Mouse (Mus musculus) midbrain, postnatal 0 days (tissue): ENCODE results near the gene Gm7694. TPM values are rescaled to one million over a fixed set of nuclear protein-coding genes. Genes with fewer than 3 reads are reported as not detected.

ENCODE experiments used
- ATAC-seq: fragments of 200-750 bp; cut with Nextera tagmentation; 2 replicates; pipeline ENCODE4 v1.8.0; 2017; ENCODE audit warnings: moderate number of reproducible peaks, mild to moderate bottlenecking, moderate TSS enrichment, moderate library complexity; ENCODE audit not compliant: low FRiP score
- DNase-seq: peaks from one replicate; pipeline ENCODE4 v3.0.0-alpha.2; 2015; ENCODE audit warnings: low spot score
- H3K27ac ChIP-seq: fragments of 300-500 bp; sonication (generic); 2 replicates; pipeline ENCODE4 v1.5.1; 2014; ENCODE audit warnings: low read depth, mild to moderate bottlenecking, low read length, mixed read lengths
- H3K27me3 ChIP-seq: fragments of 300-500 bp; sonication (generic); 2 replicates; pipeline ENCODE4 v1.6.1; 2014; ENCODE audit warnings: low read length, control low read depth, mixed read lengths; ENCODE audit not compliant: insufficient read depth
- H3K36me3 ChIP-seq: fragments of 300-500 bp; sonication (generic); 2 replicates; pipeline ENCODE4 v1.6.1; 2014; ENCODE audit warnings: low read length, control low read depth, mixed read lengths; ENCODE audit not compliant: insufficient read depth
- H3K4me1 ChIP-seq: fragments of 300-500 bp; sonication (generic); 2 replicates; pipeline ENCODE4 v1.6.1; 2014; ENCODE audit warnings: mild to moderate bottlenecking, control low read depth, antibody characterized with exemption, low read length, mixed read lengths; ENCODE audit not compliant: insufficient read depth
- H3K4me2 ChIP-seq: fragments of 300-500 bp; sonication (generic); 2 replicates; pipeline ENCODE4 v1.6.1; 2014; ENCODE audit warnings: low read depth, mild to moderate bottlenecking, low read length, mixed read lengths; ENCODE audit not compliant: poor library complexity, severe bottlenecking
- H3K4me3 ChIP-seq: fragments of 300-500 bp; sonication (generic); 2 replicates; pipeline ENCODE4 v1.5.1; 2014; ENCODE audit warnings: low read depth, mild to moderate bottlenecking, low read length, moderate library complexity
- H3K9ac ChIP-seq: fragments of 300-500 bp; sonication (generic); replicated peaks from 2 replicates; pipeline ENCODE4 v1.6.1; 2014; ENCODE audit warnings: mild to moderate bottlenecking, low read length, moderate library complexity, mixed read lengths; ENCODE audit not compliant: poor library complexity, severe bottlenecking
- H3K9me3 ChIP-seq: fragments of 300-500 bp; sonication (generic); 2 replicates; pipeline ENCODE4 v1.6.1; 2016; ENCODE audit warnings: low read length, control low read depth
- CTCF ChIP-seq: IDR thresholded peaks from 2 replicates; pipeline ENCODE4 v1.5.1; 2016; ENCODE audit warnings: antibody characterized with exemption, mild to moderate bottlenecking
- WGBS: fragments of 180-500 bp; shearing (Covaris S2); extraction: QIAGEN DNeasy Blood & Tissue Kit; methylation state at CpG from one replicate; pipeline ENCODE4 v1.1.7; 2014; 5-methylcytosine and 5-hydroxymethylcytosine counted together
- polyA plus RNA-seq: library from polyadenylated mRNA; unstranded; fragments of >200 nt; fragmentation: Nextera tagmentation; extraction: Ambion mirVana; gene quantifications from 2 replicates; pipeline ENCODE4 v1.2.1, GENCODE M21; 2015
- total RNA-seq: library from RNA; depleted of rRNA; stranded (reverse); fragments of >200 nt; gene quantifications from 2 replicates; pipeline ENCODE4 v1.2.3, GENCODE M21; 2014; rRNA removed

Gene Gm7694
- total and polyA plus RNA-seq, 2 experiments from 2014 or later, result 0.79 to 1.8 TPM

DNA sequence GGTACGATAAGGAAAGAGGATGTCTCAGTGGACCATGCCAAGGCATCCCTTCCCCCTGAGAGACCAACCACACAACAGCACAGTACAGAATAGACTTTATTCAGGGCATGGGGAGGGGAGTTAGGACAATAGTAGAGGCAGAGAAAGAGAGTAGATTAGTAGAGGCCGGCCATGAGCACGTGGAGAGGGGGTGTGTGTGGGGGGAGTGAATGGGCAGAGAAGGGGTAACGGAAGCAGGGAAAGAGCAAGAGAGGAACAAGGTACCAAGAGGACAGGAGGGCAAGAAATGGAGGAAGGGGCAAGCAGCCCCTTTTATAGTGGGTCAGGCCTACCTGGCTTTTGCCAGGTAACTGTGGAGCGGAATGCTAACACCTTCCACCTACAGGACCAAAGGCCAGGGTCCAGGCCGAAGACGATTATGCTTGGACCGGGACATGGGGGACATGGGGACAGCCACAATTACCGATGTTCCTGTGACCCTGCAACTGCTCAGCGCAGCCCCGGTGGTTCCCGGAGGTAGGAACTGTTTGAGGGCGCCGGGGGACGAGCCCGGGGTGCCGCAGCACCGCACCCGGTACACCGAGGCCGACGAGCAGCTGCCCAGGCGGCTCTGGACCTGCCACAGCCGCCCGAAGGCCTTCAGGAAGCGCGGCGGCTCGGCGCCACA is 51.1 kb downstream of the Gm7694 start:
- H3K4me1 ChIP-seq, result no peaks in the 10 kb centered on the region
- H3K27me3 ChIP-seq, result no peaks in the 10 kb centered on the region
- H3K27ac ChIP-seq, result peak overlapping the region; percentile 47; the same call in 1 of the 2 replicates
- H3K9ac ChIP-seq, result peak overlapping the region; percentile 80
- H3K4me3 ChIP-seq, result peak overlapping the region; percentile 65
- TF ChIP-seq CTCF, result no peak
- ATAC-seq (peak; percentile 87; the same call in 1 of the 2 replicates), DNase-seq (no peak)
- H3K36me3 ChIP-seq, result no peaks in the 10 kb centered on the region
- H3K9me3 ChIP-seq, result no peaks in the 10 kb centered on the region
- H3K4me2 ChIP-seq, result peak overlapping the region; percentile 78
- WGBS, result 28% methylated on average over 30 of the region's 30 CpGs

Other genes starting within 250 kb of the Gm7694 start
- gene Ddr2, start 195.6 kb downstream of the Gm7694 start, total RNA-seq, result 8.2 and 9.8 TPM in 2 replicates
- gene Ddr2, start 195.6 kb downstream of the Gm7694 start, polyA plus RNA-seq, result 7.4 and 8.0 TPM in 2 replicates
- 38.6 and 52.8 TPM in 2 replicates for gene Uap1, start 131.4 kb downstream of the Gm7694 start, total RNA-seq
- 55.8 and 59.0 TPM in 2 replicates for gene Uap1, start 131.4 kb downstream of the Gm7694 start, polyA plus RNA-seq
- 46.4 and 57.3 TPM in 2 replicates for gene Uhmk1, start 90.9 kb downstream of the Gm7694 start, total RNA-seq
- gene Uhmk1, start 90.9 kb downstream of the Gm7694 start, polyA plus RNA-seq, result 7.2 and 8.2 TPM in 2 replicates
- 0.11 TPM in 1 of 2 replicates, not detected in the other for gene Sh2d1b2, start 73.6 kb downstream of the Gm7694 start, total RNA-seq
- gene Sh2d1b2, start 73.6 kb downstream of the Gm7694 start, polyA plus RNA-seq, result not detected in 2 replicates
- not detected in 2 replicates for gene Sh2d1b1, start 29.0 kb downstream of the Gm7694 start, total RNA-seq
- not detected in 2 replicates for gene Sh2d1b1, start 29.0 kb downstream of the Gm7694 start, polyA plus RNA-seq
- not detected in 2 replicates for gene Spata46, start 2.5 kb upstream of the Gm7694 start, total RNA-seq
- gene Spata46, start 2.5 kb upstream of the Gm7694 start, polyA plus RNA-seq, result 0.42 TPM in 1 of 2 replicates, not detected in the other